Mouse (Mus musculus) neural tube, embryonic 15.5 days (tissue): Measurements from ENCODE around the gene Rap1gap. TPM values are rescaled to one million over a fixed set of nuclear protein-coding genes. Genes with fewer than 3 reads are reported as not detected.

Experiments used
- ATAC-seq: fragments of 200-750 bp; cut with Nextera tagmentation; 2 replicates; pipeline ENCODE4 v1.8.0; 2017; ENCODE audit warnings: mild to moderate bottlenecking, moderate TSS enrichment, moderate library complexity; ENCODE audit not compliant: low FRiP score
- H3K27ac ChIP-seq: fragments of 300-500 bp; sonication (generic); replicated peaks from 2 replicates; pipeline ENCODE4 v1.5.1; 2015; ENCODE audit warnings: mild to moderate bottlenecking, inconsistent platforms
- H3K27me3 ChIP-seq: fragments of 300-500 bp; sonication (generic); replicated peaks from 2 replicates; pipeline ENCODE4 v1.6.1; 2015; ENCODE audit warnings: inconsistent platforms
- H3K36me3 ChIP-seq: fragments of 300-500 bp; sonication (generic); 2 replicates; pipeline ENCODE4 v1.6.1; 2015; ENCODE audit warnings: inconsistent platforms
- H3K4me1 ChIP-seq: fragments of 300-500 bp; sonication (generic); 2 replicates; pipeline ENCODE4 v1.6.1; 2015; ENCODE audit warnings: inconsistent platforms
- H3K4me2 ChIP-seq: fragments of 300-500 bp; sonication (generic); 2 replicates; pipeline ENCODE4 v1.6.1; 2015; ENCODE audit warnings: inconsistent platforms, mild to moderate bottlenecking, moderate library complexity
- H3K4me3 ChIP-seq: fragments of 300-500 bp; sonication (generic); replicated peaks from 2 replicates; pipeline ENCODE4 v1.5.1; 2015; ENCODE audit warnings: mild to moderate bottlenecking, inconsistent platforms
- H3K9ac ChIP-seq: fragments of 300-500 bp; sonication (generic); replicated peaks from 2 replicates; pipeline ENCODE4 v1.6.1; 2015; ENCODE audit warnings: mild to moderate bottlenecking, inconsistent platforms
- H3K9me3 ChIP-seq: fragments of 300-500 bp; sonication (generic); replicated peaks from 2 replicates; pipeline ENCODE4 v1.6.1; 2016; ENCODE audit warnings: inconsistent platforms
- WGBS: fragments of 180-500 bp; shearing (Covaris S2); methylation state at CpG from one replicate; pipeline ENCODE4 v1.1.7; 2015; ENCODE audit warnings: mixed read lengths; 5-methylcytosine and 5-hydroxymethylcytosine counted together
- polyA plus RNA-seq: library from polyadenylated mRNA; unstranded; fragments of >200 nt; fragmentation: Nextera tagmentation; extraction: Ambion mirVana; gene quantifications from 2 replicates; pipeline ENCODE4 v1.2.1, GENCODE M21; 2015

Gene Rap1gap
- polyA plus RNA-seq, 1 experiment from 2014 or later, result 106 TPM

DNA sequence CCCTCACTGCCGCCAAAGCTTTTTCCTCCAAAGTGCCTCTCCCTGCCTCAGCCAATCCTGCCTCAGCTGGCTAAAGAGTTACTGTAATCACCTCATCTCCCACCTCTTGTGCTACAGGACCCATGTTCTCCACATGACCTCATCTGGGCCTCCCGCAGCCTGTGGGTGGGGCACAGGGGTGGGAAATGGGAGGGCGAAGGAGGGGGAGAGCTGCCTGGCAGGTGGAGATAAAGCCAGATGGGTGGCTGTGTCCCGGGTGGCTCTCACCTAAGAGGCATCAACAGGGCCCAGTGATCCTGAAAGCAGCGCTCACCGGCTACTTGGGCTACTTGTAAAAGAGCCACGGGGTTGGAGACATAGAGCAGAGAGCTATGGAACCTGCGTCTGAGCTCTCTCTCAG is 86.8 kb downstream of the Rap1gap start:
- 76% methylated on average over 8 of the region's 8 CpGs for WGBS
- H3K9me3 ChIP-seq, result no peaks in the 10 kb centered on the region
- ATAC-seq, result no peak
- no peaks in the 10 kb centered on the region for H3K27me3 ChIP-seq
- H3K4me2 ChIP-seq, result no peak overlapping the region
- no peak overlapping the region for H3K9ac ChIP-seq
- H3K4me1 ChIP-seq, result peaks cover 16% of the 10 kb centered on the region; the same call in 1 of the 2 replicates
- H3K4me3 ChIP-seq, result no peak overlapping the region
- H3K36me3 ChIP-seq, result no peaks in the 10 kb centered on the region
- no peak overlapping the region for H3K27ac ChIP-seq

DNA sequence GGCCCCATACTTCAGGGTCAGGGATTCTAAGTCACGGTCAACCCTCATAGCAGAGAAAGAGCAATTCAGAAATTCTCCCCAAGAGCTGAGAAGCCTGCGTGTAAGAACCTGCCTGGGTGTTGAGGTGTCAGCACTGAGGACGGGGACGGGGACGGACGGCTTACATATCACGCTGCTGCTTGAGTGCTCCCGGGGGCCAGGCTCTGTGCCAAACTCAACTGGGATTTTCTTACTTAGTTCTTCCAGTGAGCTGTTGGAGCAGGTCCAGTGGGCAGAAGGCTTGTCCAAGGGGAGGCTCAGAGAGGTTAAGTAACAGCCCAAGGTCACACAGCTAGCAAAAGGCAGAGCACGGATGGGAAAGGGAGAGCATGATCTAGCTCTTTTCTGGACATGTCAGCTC is 87.2 kb downstream of the Rap1gap start:
- 70% methylated on average over 9 of the region's 9 CpGs for WGBS
- no peak overlapping the region for H3K27ac ChIP-seq
- no peak overlapping the region for H3K9ac ChIP-seq
- no peaks in the 10 kb centered on the region for H3K9me3 ChIP-seq
- no peak for ATAC-seq
- H3K27me3 ChIP-seq, result no peaks in the 10 kb centered on the region
- peaks cover 16% of the 10 kb centered on the region; the same call in 1 of the 2 replicates for H3K4me1 ChIP-seq
- H3K4me3 ChIP-seq, result no peak overlapping the region
- no peak overlapping the region for H3K4me2 ChIP-seq
- no peaks in the 10 kb centered on the region for H3K36me3 ChIP-seq

DNA sequence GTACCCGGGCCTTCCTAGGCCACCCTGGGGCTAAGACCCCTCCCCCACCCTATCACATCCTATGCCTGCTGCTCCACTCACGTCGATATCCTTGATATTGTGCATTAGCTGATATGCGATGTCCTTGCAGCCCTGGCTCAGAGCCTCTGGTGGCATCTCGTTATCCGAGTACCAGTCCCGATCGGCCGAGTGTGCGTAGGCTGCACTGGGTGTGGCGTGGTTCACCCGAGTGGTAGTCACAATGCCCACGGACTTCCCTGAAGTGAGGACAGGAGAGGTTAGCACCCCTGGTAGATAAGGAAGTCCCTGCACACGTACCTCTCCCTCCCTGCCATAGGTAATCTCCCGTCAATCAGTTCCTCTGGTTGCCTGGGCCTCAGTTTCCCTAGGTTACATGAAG is 87.9 kb downstream of the Rap1gap start:
- H3K27me3 ChIP-seq, result no peaks in the 10 kb centered on the region
- H3K9ac ChIP-seq, result no peak overlapping the region
- H3K4me2 ChIP-seq, result no peak overlapping the region
- WGBS, result 83% methylated on average over 15 of the region's 15 CpGs
- ATAC-seq, result no peak
- H3K4me1 ChIP-seq, result peaks cover 16% of the 10 kb centered on the region; the same call in 1 of the 2 replicates
- no peak overlapping the region for H3K27ac ChIP-seq
- no peaks in the 10 kb centered on the region for H3K36me3 ChIP-seq
- no peaks in the 10 kb centered on the region for H3K9me3 ChIP-seq
- no peak overlapping the region for H3K4me3 ChIP-seq

DNA sequence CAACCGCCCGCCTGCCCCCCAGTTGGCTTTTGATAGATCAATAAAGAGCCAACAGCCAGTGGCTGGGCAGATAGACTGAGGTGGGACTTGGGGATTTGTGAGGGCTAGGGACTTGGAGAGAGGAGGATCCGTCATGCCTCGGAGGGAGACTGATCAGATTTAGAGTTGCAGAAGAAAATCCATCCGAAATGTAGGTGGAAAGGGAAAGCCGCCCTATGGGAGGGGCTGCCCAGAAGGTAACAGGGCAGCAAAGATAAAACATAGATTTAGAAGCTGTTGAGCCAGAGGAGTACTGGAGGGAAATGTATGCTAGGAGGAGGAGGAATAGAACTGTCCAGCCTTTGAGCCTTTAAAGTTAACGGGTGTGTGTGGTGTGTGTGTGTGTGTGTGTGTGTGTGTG is 88.7 kb downstream of the Rap1gap start:
- Histone ChIP-seq H3K9ac (no peak overlapping the region), H3K4me2 (no peak overlapping the region), H3K27me3 (no peaks in the 10 kb centered on the region), H3K36me3 (no peaks in the 10 kb centered on the region), H3K4me3 (no peak overlapping the region), H3K4me1 (peaks cover 16% of the 10 kb centered on the region; the same call in 1 of the 2 replicates), H3K9me3 (no peaks in the 10 kb centered on the region), H3K27ac (no peak overlapping the region)
- ATAC-seq, result no peak
- 73% methylated on average over 7 of the region's 7 CpGs for WGBS

DNA sequence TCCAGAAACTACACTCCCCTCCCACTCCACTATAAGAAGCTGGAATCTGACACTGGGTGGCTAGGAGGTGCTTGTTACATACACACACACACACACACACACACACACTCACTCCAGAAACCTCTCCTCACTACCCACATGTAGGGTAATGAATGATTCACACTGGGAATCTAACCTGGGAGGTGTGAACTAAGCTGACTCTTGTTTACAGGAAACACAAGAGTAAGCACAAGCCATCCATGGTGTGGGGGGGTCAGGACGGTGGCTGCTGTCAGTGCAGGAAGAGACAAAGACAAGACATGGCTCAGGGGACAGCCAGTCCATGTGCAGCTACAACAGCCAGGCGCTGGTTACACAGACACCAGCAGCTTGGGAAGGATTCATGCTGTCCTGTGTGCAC is 89.9 kb downstream of the Rap1gap start:
- H3K9me3 ChIP-seq, result no peaks in the 10 kb centered on the region
- H3K4me3 ChIP-seq, result no peak overlapping the region
- no peak overlapping the region for H3K27ac ChIP-seq
- H3K27me3 ChIP-seq, result no peaks in the 10 kb centered on the region
- no peak for ATAC-seq
- 70% methylated on average over 2 of the region's 2 CpGs for WGBS
- no peaks in the 10 kb centered on the region for H3K36me3 ChIP-seq
- no peak overlapping the region for H3K4me2 ChIP-seq
- peaks cover 10% of the 10 kb centered on the region; the same call in 1 of the 2 replicates for H3K4me1 ChIP-seq
- no peak overlapping the region for H3K9ac ChIP-seq

DNA sequence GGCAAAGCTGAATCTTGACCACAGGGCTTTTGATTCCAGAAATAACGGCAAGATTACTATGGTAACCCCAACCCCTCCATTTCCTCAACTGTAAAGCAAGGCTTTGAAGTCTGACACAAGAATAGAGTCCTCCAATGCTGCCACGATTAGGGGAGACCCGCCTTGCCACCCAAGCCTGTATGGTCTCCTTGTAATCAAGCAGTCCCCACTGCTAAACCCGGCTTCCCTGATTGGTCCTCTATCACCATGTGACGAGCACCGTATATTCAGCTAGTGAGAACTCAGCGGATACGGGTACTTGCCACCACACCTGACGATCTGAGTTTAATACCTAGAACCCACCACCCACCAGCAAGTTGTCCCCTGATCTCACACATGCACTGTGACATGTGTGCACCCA is 98.4 kb downstream of the Rap1gap start:
- Histone ChIP-seq H3K4me2 (no peak overlapping the region), H3K9me3 (no peaks in the 10 kb centered on the region), H3K36me3 (no peaks in the 10 kb centered on the region), H3K27ac (no peak overlapping the region), H3K4me3 (no peak overlapping the region), H3K4me1 (peaks cover 17% of the 10 kb centered on the region), H3K9ac (no peak overlapping the region), H3K27me3 (no peaks in the 10 kb centered on the region)
- ATAC-seq, result no peak
- 78% methylated on average over 9 of the region's 9 CpGs for WGBS

DNA sequence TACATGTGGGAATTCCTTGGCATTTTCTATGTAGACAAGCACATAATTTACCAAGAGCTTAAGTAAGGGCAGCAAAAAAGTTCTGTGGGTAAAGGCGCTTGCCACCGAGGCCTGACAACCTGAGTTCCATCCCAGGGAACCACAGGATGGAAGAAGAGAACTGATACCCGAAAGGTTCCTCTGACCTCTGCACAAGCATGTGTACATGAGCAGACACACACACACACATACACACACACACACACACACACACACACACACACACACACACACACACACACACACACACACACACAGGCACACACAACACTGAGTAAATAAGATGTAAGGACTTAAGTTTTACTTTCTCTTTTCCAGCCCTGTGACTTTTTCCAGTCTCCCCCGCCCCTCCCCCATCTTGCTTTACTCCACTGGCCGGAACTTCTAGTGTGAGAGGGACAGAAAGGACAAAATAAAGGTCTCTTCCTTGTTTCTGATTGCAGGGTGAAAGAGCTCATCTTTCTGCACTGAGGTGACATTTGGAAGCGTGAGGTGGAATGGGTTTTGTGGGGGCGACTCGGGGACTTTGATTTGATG is 99.5 kb downstream of the Rap1gap start:
- ATAC-seq, result no peak
- no peaks in the 10 kb centered on the region for H3K9me3 ChIP-seq
- H3K4me3 ChIP-seq, result no peak overlapping the region
- H3K27ac ChIP-seq, result peak overlapping the region; percentile 1; the same call in 1 of the 2 replicates
- WGBS, result 76% methylated on average over 8 of the region's 8 CpGs
- H3K27me3 ChIP-seq, result no peaks in the 10 kb centered on the region
- no peaks in the 10 kb centered on the region for H3K36me3 ChIP-seq
- H3K9ac ChIP-seq, result no peak overlapping the region
- H3K4me1 ChIP-seq, result peaks cover 22% of the 10 kb centered on the region
- H3K4me2 ChIP-seq, result no peak overlapping the region

DNA sequence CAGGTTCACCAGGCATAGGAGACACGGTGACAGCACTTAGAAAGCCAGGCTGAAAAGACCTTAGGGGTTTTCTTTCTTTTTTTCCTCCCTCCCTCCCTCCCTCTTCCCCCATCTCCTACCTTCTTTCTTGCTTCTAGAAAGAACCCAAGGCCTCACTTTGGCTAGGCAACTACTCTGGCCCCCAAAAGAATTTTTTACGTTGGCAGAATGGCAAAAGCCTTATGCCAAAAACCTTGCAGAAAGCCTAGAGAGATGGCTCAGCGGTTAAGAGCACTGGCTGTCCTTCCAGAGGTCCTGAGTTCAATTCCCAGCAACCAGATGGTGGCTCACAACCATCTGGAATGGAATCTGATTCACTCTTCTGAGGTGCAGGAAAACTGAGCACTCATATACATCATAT is 100.1 kb downstream of the Rap1gap start:
- H3K27me3 ChIP-seq, result no peaks in the 10 kb centered on the region
- no peaks in the 10 kb centered on the region for H3K9me3 ChIP-seq
- H3K4me1 ChIP-seq, result peaks cover 27% of the 10 kb centered on the region
- peak overlapping the region; percentile 1; the same call in 1 of the 2 replicates for H3K27ac ChIP-seq
- no peak overlapping the region for H3K9ac ChIP-seq
- no peak overlapping the region for H3K4me3 ChIP-seq
- H3K36me3 ChIP-seq, result no peaks in the 10 kb centered on the region
- no peak for ATAC-seq
- WGBS, result 62% methylated on average over 3 of the region's 3 CpGs
- no peak overlapping the region for H3K4me2 ChIP-seq

DNA sequence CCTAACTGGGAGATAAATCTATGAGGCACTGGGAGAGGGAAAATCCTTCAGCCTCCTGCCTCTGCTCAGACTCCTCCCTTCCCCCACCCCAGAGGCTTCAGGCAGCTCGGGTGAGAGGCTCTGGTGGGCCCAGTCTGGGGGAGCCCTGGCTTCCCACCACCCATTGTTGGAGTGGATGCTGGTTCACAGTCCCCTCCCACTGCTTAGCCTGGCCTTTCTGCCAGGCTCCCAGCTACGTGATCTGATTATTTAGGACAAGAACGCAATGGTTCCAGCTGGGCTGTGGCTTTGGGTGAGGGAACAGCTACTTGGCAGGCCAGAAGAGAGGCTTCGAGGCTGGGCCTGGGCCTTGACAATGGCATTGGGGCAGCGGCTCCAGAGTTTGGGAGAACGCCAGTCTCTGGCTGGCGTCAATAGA is 101.0 kb downstream of the Rap1gap start:
- no peaks in the 10 kb centered on the region for H3K27me3 ChIP-seq
- 20% methylated on average over 7 of the region's 7 CpGs for WGBS
- no peak overlapping the region for H3K4me3 ChIP-seq
- no peaks in the 10 kb centered on the region for H3K9me3 ChIP-seq
- peak overlapping the region; percentile 81 for H3K27ac ChIP-seq
- no peaks in the 10 kb centered on the region for H3K36me3 ChIP-seq
- no peak overlapping the region for H3K4me2 ChIP-seq
- ATAC-seq, result peak; percentile 82
- peaks cover 31% of the 10 kb centered on the region for H3K4me1 ChIP-seq
- H3K9ac ChIP-seq, result no peak overlapping the region

DNA sequence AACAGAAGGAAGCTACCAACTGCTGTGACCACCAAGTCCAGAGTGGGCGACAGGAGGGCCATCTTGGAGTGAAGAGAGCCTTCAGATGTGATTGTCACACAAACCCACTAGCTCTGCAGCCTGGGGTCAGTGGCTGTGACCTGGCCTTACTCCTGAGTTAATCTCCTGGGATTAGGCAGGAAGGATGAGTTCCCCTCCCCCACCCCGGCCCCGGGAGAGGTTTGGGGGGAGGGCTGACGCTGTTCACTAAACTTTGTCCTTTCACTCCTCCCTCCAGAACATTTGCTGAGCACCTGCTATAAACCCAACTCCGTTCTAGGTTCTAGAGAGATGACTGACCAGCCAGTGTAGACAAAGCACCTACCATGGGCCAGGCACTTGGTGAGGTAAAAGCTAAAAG is 101.8 kb downstream of the Rap1gap start:
- H3K27ac ChIP-seq, result peak overlapping the region; percentile 81; the same call in 1 of the 2 replicates
- H3K36me3 ChIP-seq, result no peaks in the 10 kb centered on the region
- no peaks in the 10 kb centered on the region for H3K9me3 ChIP-seq
- H3K27me3 ChIP-seq, result no peaks in the 10 kb centered on the region
- H3K9ac ChIP-seq, result no peak overlapping the region
- no peak overlapping the region for H3K4me3 ChIP-seq
- WGBS, result 42% methylated on average over 5 of the region's 5 CpGs
- H3K4me2 ChIP-seq, result no peak overlapping the region
- H3K4me1 ChIP-seq, result peaks cover 31% of the 10 kb centered on the region
- no peak for ATAC-seq

DNA sequence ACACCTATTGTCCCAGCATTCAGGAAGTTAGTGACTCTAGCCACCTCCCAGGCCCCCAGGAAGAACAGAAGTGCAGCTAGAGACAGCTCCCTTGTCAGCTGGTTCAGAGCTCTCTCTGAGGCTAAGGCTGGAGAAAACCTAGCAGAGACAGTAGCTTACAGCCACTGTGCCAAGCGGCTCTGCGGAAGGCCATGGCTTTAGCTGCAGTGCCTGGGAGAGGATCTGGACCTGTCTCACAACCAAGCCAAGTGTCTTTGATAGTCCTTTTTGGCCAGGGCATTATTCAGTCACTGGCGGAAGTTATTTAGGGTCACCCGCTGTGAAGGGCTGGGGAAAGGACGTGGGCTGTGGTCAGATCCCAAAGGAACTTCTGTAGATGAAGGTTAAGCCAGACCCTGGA is 103.9 kb downstream of the Rap1gap start:
- Histone ChIP-seq H3K4me2 (no peak overlapping the region), H3K27ac (no peak overlapping the region), H3K4me1 (peaks cover 38% of the 10 kb centered on the region), H3K4me3 (no peak overlapping the region), H3K9me3 (no peaks in the 10 kb centered on the region), H3K27me3 (no peaks in the 10 kb centered on the region), H3K36me3 (no peaks in the 10 kb centered on the region), H3K9ac (no peak overlapping the region)
- ATAC-seq, result no peak
- 71% methylated on average over 5 of the region's 5 CpGs for WGBS

DNA sequence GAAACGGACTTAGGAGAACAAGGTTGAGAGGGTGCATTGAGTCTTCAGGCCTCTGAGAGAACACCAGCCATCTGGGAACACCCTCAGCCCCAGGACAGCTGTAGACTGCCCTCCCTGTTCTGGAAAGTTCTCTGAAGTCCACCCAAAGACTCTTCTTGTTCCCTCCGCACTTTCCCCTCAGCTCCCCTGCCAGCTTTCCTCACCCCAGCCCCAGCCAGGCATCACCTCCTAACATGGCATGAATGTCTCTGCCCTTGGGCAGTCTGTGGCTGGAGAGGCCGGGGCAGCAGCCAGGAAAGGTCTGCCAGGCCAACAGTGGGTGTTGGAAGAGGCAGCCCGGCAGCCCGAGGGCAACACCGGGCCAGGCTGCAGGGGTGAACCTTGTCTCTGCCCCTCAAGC is 104.3 kb downstream of the Rap1gap start:
- H3K4me3 ChIP-seq, result no peak overlapping the region
- H3K27me3 ChIP-seq, result no peaks in the 10 kb centered on the region
- H3K27ac ChIP-seq, result no peak overlapping the region
- H3K36me3 ChIP-seq, result no peaks in the 10 kb centered on the region
- peaks cover 42% of the 10 kb centered on the region for H3K4me1 ChIP-seq
- WGBS, result 86% methylated on average over 6 of the region's 6 CpGs
- H3K4me2 ChIP-seq, result no peak overlapping the region
- no peak overlapping the region for H3K9ac ChIP-seq
- H3K9me3 ChIP-seq, result no peaks in the 10 kb centered on the region
- no peak for ATAC-seq
